Mouse (Mus musculus): ENCODE measurements around the gene Ube2dnl2.

Ube2dnl2 gene

DNA sequence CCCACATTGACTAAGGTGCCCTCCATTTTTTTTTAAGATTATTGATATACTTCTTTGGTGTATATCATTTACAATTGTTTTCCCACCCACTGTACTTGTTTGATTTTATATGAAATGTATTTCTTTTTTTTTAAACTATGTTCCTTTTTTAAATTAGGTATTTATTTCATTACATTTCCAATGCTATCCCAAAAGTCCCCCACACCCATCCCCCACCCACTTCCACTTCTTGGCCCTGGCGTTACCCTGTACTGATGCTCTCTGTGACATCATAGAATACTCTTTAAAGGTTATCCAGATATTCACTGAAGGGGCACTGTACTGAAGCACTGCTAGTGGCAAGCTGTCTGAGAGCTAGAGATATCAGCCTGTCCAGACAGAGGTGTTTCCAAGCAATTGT lies at the start of gene Ube2dnl2:
Gene Ube2dnl2 (plus strand): TSS at position 301 of the 400 bp plus-strand sequence.
- no peak for DNase-seq (ENCODE audit: low spot score in 2 of 2)

DNA sequence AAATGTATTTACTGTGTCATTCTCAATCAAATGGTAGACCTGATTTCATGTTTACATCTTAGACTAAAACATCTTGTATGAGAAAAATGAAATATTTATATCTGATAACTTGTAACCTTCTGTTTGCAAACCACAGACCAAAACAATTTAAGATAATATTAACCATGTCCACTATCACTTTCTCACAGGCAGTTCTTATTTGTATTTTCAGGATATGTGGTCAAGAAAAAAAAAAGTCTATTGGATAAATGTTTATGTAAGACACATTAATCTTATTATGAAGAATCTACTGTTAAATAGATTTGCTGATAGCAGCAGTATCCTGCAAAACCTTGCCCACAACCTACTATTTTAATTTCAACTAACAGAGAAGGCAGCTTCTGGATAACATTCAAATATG lies 11.9 kb upstream of the Ube2dnl2 start:
- DNase-seq (ENCODE audit: low spot score in 2 of 2): no peak

DNA sequence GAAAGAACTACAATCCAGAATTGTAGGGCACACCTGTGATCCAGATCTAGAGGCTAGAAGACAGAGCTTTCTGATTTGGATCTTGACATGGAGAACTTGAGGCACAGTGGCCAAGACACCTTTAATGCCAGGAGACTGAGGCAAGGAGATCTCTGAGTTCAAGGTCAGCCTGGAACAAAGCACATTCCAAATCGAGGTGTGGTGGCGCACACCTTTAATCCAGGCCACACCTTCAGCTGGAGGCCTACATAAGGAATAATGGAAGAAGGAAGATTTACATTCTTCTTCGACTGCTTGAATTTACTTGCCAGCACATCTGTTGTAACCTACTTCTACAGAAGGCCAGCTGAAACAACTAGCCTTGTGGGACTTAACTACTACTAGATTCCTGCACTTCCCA lies 9.9 kb upstream of the Ube2dnl2 start:
- no peak for DNase-seq (ENCODE audit: low spot score in 2 of 2)

DNA sequence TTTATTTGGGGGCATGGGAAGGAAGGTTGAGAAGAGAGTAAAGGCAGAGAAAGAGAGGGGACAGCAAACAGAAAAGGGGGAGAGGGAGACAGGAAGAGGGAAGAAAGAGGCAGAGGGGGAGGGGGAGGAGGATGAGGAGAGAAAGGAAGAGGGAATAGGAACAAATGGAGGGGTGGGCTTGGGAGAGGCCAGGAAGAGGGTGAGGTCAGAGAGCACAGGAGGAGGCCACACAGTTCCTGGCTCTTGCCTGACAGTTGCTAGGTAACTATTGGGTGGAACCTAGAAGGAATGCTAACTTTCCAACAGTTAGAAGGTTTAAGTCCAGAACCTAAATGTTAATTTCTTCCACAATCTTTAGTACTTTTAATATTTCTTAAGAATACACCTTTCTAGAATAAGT lies 4.0 kb upstream of the Ube2dnl2 start:
- no peak for DNase-seq (ENCODE audit: low spot score in 2 of 2)

DNA sequence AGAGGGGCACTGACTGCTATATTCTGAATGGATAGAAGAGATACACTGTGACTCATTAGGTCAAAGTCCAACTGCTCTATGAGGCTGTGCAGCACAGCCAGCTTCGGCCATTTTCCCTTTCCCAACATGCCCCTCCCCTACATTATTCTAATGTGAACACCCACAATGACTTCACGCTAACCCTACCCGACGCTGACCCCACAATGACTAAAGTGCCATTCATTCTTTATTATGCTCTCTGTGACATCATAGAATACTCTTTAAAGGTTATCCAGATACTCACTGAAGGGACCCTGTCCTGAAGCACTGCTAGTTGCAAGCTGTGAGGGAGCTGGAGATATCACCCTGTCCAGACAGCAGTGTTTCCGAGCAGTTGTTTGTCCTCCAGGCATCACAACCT lies 2.7 kb upstream of the Ube2dnl2 start, which contains the start of gene Ube2dnl1:
Gene Ube2dnl1 (plus strand): TSS at position 301 of the 400 bp plus-strand sequence.
- no peak for DNase-seq (ENCODE audit: low spot score in 2 of 2)

DNA sequence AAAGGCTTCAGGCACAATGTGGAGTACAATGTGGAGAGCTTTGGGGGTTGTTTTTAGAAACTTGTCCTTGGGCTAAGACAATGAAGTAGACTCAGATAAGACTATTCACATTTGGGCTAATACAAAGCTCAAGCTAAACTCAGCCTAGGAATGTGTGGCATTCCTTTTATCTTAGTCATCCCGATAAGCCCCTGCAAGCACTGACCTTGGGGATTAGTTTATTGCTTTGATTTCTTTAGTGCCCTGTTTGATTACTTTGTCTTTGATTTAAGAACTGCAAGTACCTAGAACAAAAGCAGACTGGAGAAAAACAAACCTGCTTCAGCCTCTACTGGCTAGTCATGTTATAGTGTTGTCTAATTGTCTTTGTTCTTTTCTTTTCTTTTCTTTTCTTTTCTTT lies 47.7 kb downstream of the Ube2dnl2 start:
- no peak for DNase-seq (ENCODE audit: low spot score in 2 of 2)

All from frontal cortex, postnatal 36 days (tissue).